Mouse (Mus musculus) kidney, postnatal 14 days (tissue): ENCODE measurements around the gene Sema6d.

ENCODE experiments used
- DNase-seq: peaks from one replicate; pipeline ENCODE4 v3.0.0; 2022; ENCODE audit warnings: mixed read lengths

Sema6d gene

GRCm38 (mm10) chr2:124089813-124090230 is at the start of gene Sema6d:
Gene Sema6d, plus strand, starts transcription at chr2:124089969.
- peak; percentile 2 for DNase-seq

GRCm38 (mm10) chr2:124059910-124060309 is 29.9 kb upstream of the Sema6d start:
- no peak for DNase-seq

GRCm38 (mm10) chr2:124068380-124068779 is 21.4 kb upstream of the Sema6d start:
- DNase-seq: no peak

GRCm38 (mm10) chr2:124070664-124071063 is 19.1 kb upstream of the Sema6d start:
- no peak for DNase-seq

- DNase-seq: no peak
Observed at GRCm38 (mm10) chr2:124071380-124071779, 18.4 kb upstream of the Sema6d start.

- DNase-seq: peak; percentile 5
Observed at GRCm38 (mm10) chr2:124090231-124091141, 717 bp downstream of the Sema6d start.

GRCm38 (mm10) chr2:124099697-124100096 is 9.9 kb downstream of the Sema6d start:
- no peak for DNase-seq

GRCm38 (mm10) chr2:124100486-124101200 is 10.9 kb downstream of the Sema6d start:
- DNase-seq: peak; percentile 65

- DNase-seq: no peak
Observed at GRCm38 (mm10) chr2:124101201-124101517, 11.4 kb downstream of the Sema6d start.

GRCm38 (mm10) chr2:124101580-124101979 is 11.8 kb downstream of the Sema6d start:
- no peak for DNase-seq

- DNase-seq: no peak
Observed at GRCm38 (mm10) chr2:124103277-124103676, 13.5 kb downstream of the Sema6d start.

GRCm38 (mm10) chr2:124118469-124119243 is 28.9 kb downstream of the Sema6d start:
- no peak for DNase-seq

- no peak for DNase-seq
Observed at GRCm38 (mm10) chr2:124120355-124120754, 30.6 kb downstream of the Sema6d start.

- no peak for DNase-seq
Observed at GRCm38 (mm10) chr2:124121539-124121938, 31.8 kb downstream of the Sema6d start.

- no peak for DNase-seq
Observed at GRCm38 (mm10) chr2:124125504-124125903, 35.7 kb downstream of the Sema6d start.

GRCm38 (mm10) chr2:124126853-124127252 is 37.1 kb downstream of the Sema6d start:
- DNase-seq: no peak

- DNase-seq: no peak
Observed at GRCm38 (mm10) chr2:124130876-124131275, 41.1 kb downstream of the Sema6d start.

GRCm38 (mm10) chr2:124141510-124142044 is 51.8 kb downstream of the Sema6d start:
- DNase-seq: no peak

GRCm38 (mm10) chr2:124145528-124145927 is 55.8 kb downstream of the Sema6d start:
- no peak for DNase-seq

GRCm38 (mm10) chr2:124158158-124158557 is 68.4 kb downstream of the Sema6d start:
- no peak for DNase-seq

GRCm38 (mm10) chr2:124162001-124162599 is 72.3 kb downstream of the Sema6d start:
- no peak for DNase-seq

- DNase-seq: no peak
Observed at GRCm38 (mm10) chr2:124168411-124168810, 78.6 kb downstream of the Sema6d start.
